Mouse (Mus musculus) kidney, adult 18-20 months (tissue): ENCODE data around the gene Rpl10a.
A peak's percentile ranks its signal among the peaks of the same experiment; 100 is the strongest.

Experiments
- DNase-seq: peaks from one replicate; pipeline ENCODE4 v3.0.0; 2021

The Rpl10a gene

GRCm38 (mm10) chr17:28361921-28362652 lies 33.8 kb downstream of the Rpl10a start:
- DNase-seq, result no peak

GRCm38 (mm10) chr17:28362653-28363292 lies 34.5 kb downstream of the Rpl10a start:
- no peak for DNase-seq

- no peak for DNase-seq
Measured at GRCm38 (mm10) chr17:28363507-28363906, 35.2 kb downstream of the Rpl10a start.

GRCm38 (mm10) chr17:28365122-28365521 lies 36.9 kb downstream of the Rpl10a start, which contains the start of gene Tulp1:
Tulp1 (minus strand) TSS chr17:28365222.
- no peak for DNase-seq

- DNase-seq, result peak; percentile 89
Measured at GRCm38 (mm10) chr17:28368449-28368848, 40.2 kb downstream of the Rpl10a start.

- DNase-seq, result no peak
Measured at GRCm38 (mm10) chr17:28369056-28369455, 40.8 kb downstream of the Rpl10a start.

GRCm38 (mm10) chr17:28371286-28371685 lies 43.0 kb downstream of the Rpl10a start:
- DNase-seq, result no peak

GRCm38 (mm10) chr17:28371941-28372340 lies 43.7 kb downstream of the Rpl10a start:
- no peak for DNase-seq

- DNase-seq, result peak; percentile 42
Measured at GRCm38 (mm10) chr17:28373821-28374220, 45.5 kb downstream of the Rpl10a start.

- DNase-seq, result no peak
Measured at GRCm38 (mm10) chr17:28374494-28374893, 46.2 kb downstream of the Rpl10a start.

GRCm38 (mm10) chr17:28375592-28376061 lies 47.4 kb downstream of the Rpl10a start:
- DNase-seq, result no peak

- DNase-seq, result no peak
Measured at GRCm38 (mm10) chr17:28380255-28380654, 52.0 kb downstream of the Rpl10a start.
